Mouse (Mus musculus) Muller cell, postnatal 12 days (primary cell): Measurements from ENCODE around the gene Slc4a1ap.
A peak's percentile ranks its signal among the peaks of the same experiment; 100 is the strongest.

Source experiments
- DNase-seq: peaks from one replicate; pipeline ENCODE4 v3.0.0-alpha.2; 2015; ENCODE audit errors: inconsistent ontology term

Gene Slc4a1ap

GRCm38 (mm10) chr5:31606151-31606550, 79.4 kb downstream of the Slc4a1ap start:
- peak; percentile 96 for DNase-seq
